Mouse (Mus musculus): ENCODE results near the gene Tecrl.

Gene Tecrl

DNA sequence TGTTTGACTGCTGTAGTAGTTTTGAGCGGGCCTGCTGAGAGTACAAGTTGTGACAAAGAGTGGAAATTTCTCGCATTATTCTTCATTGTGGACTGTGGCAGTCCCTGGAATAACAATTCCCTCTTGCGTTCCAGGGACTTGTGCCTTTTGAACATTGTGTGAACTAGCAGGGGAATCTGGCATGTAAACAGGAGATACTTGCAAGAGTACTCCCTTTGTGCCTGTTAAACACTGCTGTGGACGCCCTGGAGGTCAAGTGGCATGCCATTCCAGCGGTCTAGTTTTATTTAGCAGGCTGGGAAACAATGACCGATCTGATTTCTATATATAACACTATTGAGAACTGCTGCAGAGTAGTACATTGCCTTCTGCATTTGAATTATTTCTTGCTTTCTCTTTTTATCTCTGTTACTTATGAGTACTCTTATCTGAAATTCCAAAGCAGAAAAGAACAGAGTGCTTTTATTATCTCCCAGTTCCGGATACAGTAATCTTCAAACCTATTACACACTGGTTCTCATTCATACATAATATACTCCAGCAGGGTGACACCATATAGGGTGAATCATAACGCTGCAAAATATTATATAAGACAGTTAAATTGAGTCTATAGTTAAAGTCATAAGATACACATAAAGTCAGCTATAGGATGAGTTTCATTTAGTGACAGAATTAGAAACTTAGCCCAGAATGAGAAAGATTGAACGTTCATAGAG is at the start of gene Tecrl:
Gene Tecrl (minus strand): TSS at position 350 of the 716 bp plus-strand sequence.
- no peak for DNase-seq (ENCODE audit: low spot score)

GRCm38 (mm10) chr5:83385021-83385420 is 30.0 kb upstream of the Tecrl start:
- DNase-seq (ENCODE audit: low spot score) = no peak

- no peak for DNase-seq (ENCODE audit: low spot score)
Observed at GRCm38 (mm10) chr5:83351615-83352014, 3.4 kb downstream of the Tecrl start.

DNA sequence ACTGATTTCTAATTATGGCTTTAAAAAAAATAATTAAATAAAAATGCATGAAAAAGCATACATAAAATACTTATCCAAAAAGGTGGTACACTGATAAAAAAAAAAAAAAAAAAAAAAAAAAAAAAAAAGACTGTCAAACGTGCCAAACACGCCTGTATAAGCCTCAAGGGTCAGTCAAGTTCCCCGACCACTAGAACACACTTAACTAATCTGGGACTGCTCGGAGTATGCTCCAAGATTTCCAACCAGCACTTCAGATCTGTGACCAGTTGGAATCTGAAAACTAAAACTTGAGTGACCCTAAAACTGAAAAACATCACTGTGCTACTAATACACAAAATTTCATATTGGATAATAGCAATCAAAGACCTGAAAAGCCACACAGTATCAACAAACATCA is 15.9 kb downstream of the Tecrl start:
- DNase-seq (ENCODE audit: low spot score) = no peak

GRCm38 (mm10) chr5:83267148-83267776 is 87.7 kb downstream of the Tecrl start:
- DNase-seq (ENCODE audit: low spot score) = no peak

- DNase-seq (ENCODE audit: low spot score) = no peak
Observed at GRCm38 (mm10) chr5:83260059-83260458, 94.9 kb downstream of the Tecrl start.

- DNase-seq (ENCODE audit: low spot score) = no peak
Observed at GRCm38 (mm10) chr5:83254141-83254540, 100.9 kb downstream of the Tecrl start.

GRCm38 (mm10) chr5:83238848-83239452 is 116.0 kb downstream of the Tecrl start:
- DNase-seq (ENCODE audit: low spot score) = no peak
